Mouse (Mus musculus): ENCODE data around the gene Arl6ip1. TPM values are rescaled to one million over a fixed set of nuclear protein-coding genes. Genes with fewer than 3 reads are reported as not detected.

The Arl6ip1 gene
- total and polyA plus RNA-seq, 3 experiments: 23.3 to 297 (median 169) TPM

- no peaks in the 10 kb centered on the region for H3K9me3 ChIP-seq (replicated peaks)
- peaks cover 15% of the 10 kb centered on the region for H3K4me1 ChIP-seq (ENCODE audit: insufficient read depth, low read depth, low read length)
- H3K4me3 ChIP-seq (ENCODE audit: low read depth, low read length): no peak overlapping the region
- ATAC-seq (ENCODE audit: extremely low read depth, insufficient number of reproducible peaks, low FRiP score, poor library complexity, severe bottlenecking) (0 out of 2 replicates have a peak, but pooled peaks have one; percentile 25), DNase-seq (ENCODE audit: low spot score) (no peak)
- peaks cover 84% of the 10 kb centered on the region for H3K36me3 ChIP-seq (replicated peaks)
- TF ChIP-seq POLR2AphosphoS5 (IDR thresholded peaks at IDR 0.05; ENCODE audit: insufficient replicate concordance, low read depth, low read length): no peak
- no peak for TF ChIP-seq GATA1 (IDR thresholded peaks at IDR 0.05; ENCODE audit: borderline replicate concordance, low read length)
- no peak for TF ChIP-seq GATA2 (IDR thresholded peaks at IDR 0.05; ENCODE audit: borderline replicate concordance, low read depth, low read length)
- no peak for TF ChIP-seq CTCF (IDR thresholded peaks at IDR 0.05; ENCODE audit: low read depth, low read length)
- no peak for TF ChIP-seq TAL1 (conservative IDR thresholded peaks at IDR 0.05; ENCODE audit: low read depth, low read length)
- H3K27me3 ChIP-seq (ENCODE audit: insufficient read depth, low read length): no peaks in the 10 kb centered on the region
These were observed 14.1 kb upstream of the Arl6ip1 start for GRCm38 (mm10) chr7:118143602-118144001.

- Histone ChIP-seq H3K9me3 (replicated peaks) (no peaks in the 10 kb centered on the region), H3K27me3 (ENCODE audit: insufficient read depth, low read length) (no peaks in the 10 kb centered on the region), H3K4me3 (ENCODE audit: low read depth, low read length) (no peak overlapping the region; the same call in 1 of the 2 replicates), H3K36me3 (replicated peaks) (peaks cover 81% of the 10 kb centered on the region), H3K4me1 (ENCODE audit: insufficient read depth, low read depth, low read length) (peaks cover 15% of the 10 kb centered on the region)
- ATAC-seq (ENCODE audit: extremely low read depth, insufficient number of reproducible peaks, low FRiP score, poor library complexity, severe bottlenecking) (peak; percentile 66), DNase-seq (ENCODE audit: low spot score) (no peak)
- no peak for TF ChIP-seq GATA2 (IDR thresholded peaks at IDR 0.05; ENCODE audit: borderline replicate concordance, low read depth, low read length)
- TF ChIP-seq GATA1 (IDR thresholded peaks at IDR 0.05; ENCODE audit: borderline replicate concordance, low read length): no peak
- TF ChIP-seq CTCF (IDR thresholded peaks at IDR 0.05; ENCODE audit: low read depth, low read length): no peak
- TF ChIP-seq POLR2AphosphoS5 (IDR thresholded peaks at IDR 0.05; ENCODE audit: insufficient replicate concordance, low read depth, low read length): no peak
- 0 out of 2 replicates have a peak, but pooled peaks have one; percentile 12 for TF ChIP-seq TAL1 (conservative IDR thresholded peaks at IDR 0.05; ENCODE audit: low read depth, low read length)
These were observed 13.7 kb upstream of the Arl6ip1 start for GRCm38 (mm10) chr7:118143123-118143522.

GRCm38 (mm10) chr7:118141271-118141670, 11.8 kb upstream of the Arl6ip1 start:
- no peak for DNase-seq (ENCODE audit: low spot score)
- H3K4me3 ChIP-seq (ENCODE audit: low read depth, low read length): no peak overlapping the region

GRCm38 (mm10) chr7:118135128-118135527, 5.7 kb upstream of the Arl6ip1 start:
- no peak for DNase-seq (ENCODE audit: low spot score)
- no peak for ATAC-seq (ENCODE audit: extremely low read depth, insufficient number of reproducible peaks, low FRiP score, poor library complexity, severe bottlenecking)
- Histone ChIP-seq H3K4me1 (ENCODE audit: insufficient read depth, low read depth, low read length) (peaks cover 4% of the 10 kb centered on the region; the same call in 1 of the 2 replicates), H3K27me3 (ENCODE audit: insufficient read depth, low read length) (no peaks in the 10 kb centered on the region), H3K9me3 (replicated peaks) (no peaks in the 10 kb centered on the region), H3K4me3 (ENCODE audit: low read depth, low read length) (no peak overlapping the region), H3K36me3 (replicated peaks) (peaks cover 55% of the 10 kb centered on the region)
- TF ChIP-seq POLR2AphosphoS5 (IDR thresholded peaks at IDR 0.05; ENCODE audit: insufficient replicate concordance, low read depth, low read length) (no peak), GATA1 (IDR thresholded peaks at IDR 0.05; ENCODE audit: borderline replicate concordance, low read length) (no peak)

More at GRCm38 (mm10) chr7:118141271-118141670, 11.8 kb upstream of the Arl6ip1 start:
- H3K36me3 ChIP-seq (replicated peaks): peaks cover 83% of the 10 kb centered on the region
- TF ChIP-seq CTCF (IDR thresholded peaks at IDR 0.05; ENCODE audit: low read depth, low read length) (no peak), GATA2 (IDR thresholded peaks at IDR 0.05; ENCODE audit: borderline replicate concordance, low read depth, low read length) (no peak), POLR2AphosphoS5 (IDR thresholded peaks at IDR 0.05; ENCODE audit: insufficient replicate concordance, low read depth, low read length) (no peak), TAL1 (conservative IDR thresholded peaks at IDR 0.05; ENCODE audit: low read depth, low read length) (no peak), GATA1 (IDR thresholded peaks at IDR 0.05; ENCODE audit: borderline replicate concordance, low read length) (no peak)
- H3K27me3 ChIP-seq (ENCODE audit: insufficient read depth, low read length): no peaks in the 10 kb centered on the region
- peaks cover 15% of the 10 kb centered on the region for H3K4me1 ChIP-seq (ENCODE audit: insufficient read depth, low read depth, low read length)
- H3K9me3 ChIP-seq (replicated peaks): no peaks in the 10 kb centered on the region
- ATAC-seq (ENCODE audit: extremely low read depth, insufficient number of reproducible peaks, low FRiP score, poor library complexity, severe bottlenecking): no peak

GRCm38 (mm10) chr7:118128925-118129429, 485 bp downstream of the Arl6ip1 start:
- Histone ChIP-seq H3K9me3 (replicated peaks) (no peaks in the 10 kb centered on the region), H3K4me3 (ENCODE audit: low read depth, low read length) (peak overlapping the region; percentile 86), H3K4me1 (ENCODE audit: insufficient read depth, low read depth, low read length) (peaks cover 32% of the 10 kb centered on the region), H3K36me3 (replicated peaks) (peaks cover 28% of the 10 kb centered on the region), H3K27me3 (ENCODE audit: insufficient read depth, low read length) (no peaks in the 10 kb centered on the region)
- ATAC-seq (ENCODE audit: extremely low read depth, insufficient number of reproducible peaks, low FRiP score, poor library complexity, severe bottlenecking) (peak; percentile 25; the same call in 1 of the 2 replicates), DNase-seq (ENCODE audit: low spot score) (peak; percentile 48)
- TF ChIP-seq TAL1 (conservative IDR thresholded peaks at IDR 0.05; ENCODE audit: low read depth, low read length) (no peak), GATA2 (IDR thresholded peaks at IDR 0.05; ENCODE audit: borderline replicate concordance, low read depth, low read length) (no peak), GATA1 (IDR thresholded peaks at IDR 0.05; ENCODE audit: borderline replicate concordance, low read length) (no peak), POLR2AphosphoS5 (IDR thresholded peaks at IDR 0.05; ENCODE audit: insufficient replicate concordance, low read depth, low read length) (no peak), CTCF (IDR thresholded peaks at IDR 0.05; ENCODE audit: low read depth, low read length) (no peak)

GRCm38 (mm10) chr7:118126219-118126875, 3.1 kb downstream of the Arl6ip1 start:
- Histone ChIP-seq H3K36me3 (replicated peaks) (peaks cover 48% of the 10 kb centered on the region), H3K27me3 (ENCODE audit: insufficient read depth, low read length) (no peaks in the 10 kb centered on the region), H3K4me3 (ENCODE audit: low read depth, low read length) (peak overlapping the region; percentile 55; the same call in 1 of the 2 replicates), H3K9me3 (replicated peaks) (no peaks in the 10 kb centered on the region), H3K4me1 (ENCODE audit: insufficient read depth, low read depth, low read length) (peaks cover 41% of the 10 kb centered on the region)
- DNase-seq (ENCODE audit: low spot score) (no peak), ATAC-seq (ENCODE audit: extremely low read depth, insufficient number of reproducible peaks, low FRiP score, poor library complexity, severe bottlenecking) (no peak)
- TF ChIP-seq POLR2AphosphoS5 (IDR thresholded peaks at IDR 0.05; ENCODE audit: insufficient replicate concordance, low read depth, low read length) (no peak), TAL1 (conservative IDR thresholded peaks at IDR 0.05; ENCODE audit: low read depth, low read length) (no peak), CTCF (IDR thresholded peaks at IDR 0.05; ENCODE audit: low read depth, low read length) (no peak), GATA1 (IDR thresholded peaks at IDR 0.05; ENCODE audit: borderline replicate concordance, low read length) (no peak), GATA2 (IDR thresholded peaks at IDR 0.05; ENCODE audit: borderline replicate concordance, low read depth, low read length) (no peak)

Data from G1E (cell line).